Comparison of ENCODE assay signal across 12 mouse cellular contexts in the genomic region with DNA sequence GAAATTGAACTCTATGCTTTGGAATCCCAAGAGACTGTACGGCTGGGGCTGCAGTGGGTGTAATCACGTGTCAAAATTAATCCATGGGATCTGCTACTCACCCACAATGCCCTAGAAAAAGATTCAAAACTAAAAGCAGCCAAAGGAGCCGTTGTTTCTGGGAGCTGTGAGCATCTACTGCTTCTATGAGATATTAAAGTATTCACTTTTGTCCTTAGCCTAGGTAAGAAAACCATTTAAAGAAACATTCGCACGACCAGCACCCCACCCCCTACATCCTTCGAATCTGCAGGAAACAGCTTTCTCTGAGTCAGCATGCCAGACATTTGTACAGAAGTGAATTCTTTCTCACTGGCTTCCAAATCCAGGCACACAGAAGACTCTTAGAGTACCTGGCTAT.
A peak's percentile ranks its signal among the peaks of the same experiment; 100 is the strongest.
DNase-seq lines count a peak whose midpoint lies in the region; ATAC-seq and TF ChIP-seq lines count a peak whose summit lies in the region.
"Had no signal": no experiment of that assay in that cellular context is flagged by ENCODE, and none has a peak within 500 bp of the region (broad histone marks: within the 10 kb centered on the region; RNA-seq: fewer than 3 reads in every experiment).

No protein-coding gene starts in this region.

- no peak for ATAC-seq in cerebellum, adult (ENCODE audit: insufficient number of reproducible peaks, low FRiP score, low TSS enrichment)

- DNase-seq in layer of hippocampus, adult 2 months (ENCODE audit: low spot score in 2 of 2) = no peak
- no peak for DNase-seq in layer of hippocampus, adult 11-12 months (ENCODE audit: low spot score)
- DNase-seq in brain, adult 2 months (ENCODE audit: low read depth, low spot score) = peak; percentile 77
- DNase-seq in frontal cortex, postnatal 36 days (ENCODE audit: low spot score in 2 of 2) = peak; percentile 51 to 60
- no peak for DNase-seq in hindbrain, embryonic 10.5 days (ENCODE audit: low spot score)
- DNase-seq: adrenal gland, adult 8-10 months; cerebellum, adult 18-20 months; thymus, postnatal 14 days had no signal

- no peaks in the 10 kb centered on the region for H3K36me3 ChIP-seq in small intestine, adult 2 months (ENCODE audit: control insufficient read depth, insufficient read depth, low read length)
- no peaks in the 10 kb centered on the region for H3K36me3 ChIP-seq in hindbrain, embryonic 10.5 days
- H3K36me3 ChIP-seq: embryonic facial prominence, embryonic 13.5 days had no signal

- H3K27me3 ChIP-seq in small intestine, adult 2 months (ENCODE audit: control insufficient read depth, insufficient read depth, low read length) = no peaks in the 10 kb centered on the region
- no peaks in the 10 kb centered on the region for H3K27me3 ChIP-seq in hindbrain, embryonic 10.5 days (ENCODE audit: insufficient read depth, poor library complexity, severe bottlenecking)
- H3K27me3 ChIP-seq: embryonic facial prominence, embryonic 13.5 days had no signal

- no peaks in the 10 kb centered on the region for H3K4me1 ChIP-seq in small intestine, adult 2 months (ENCODE audit: control insufficient read depth, insufficient read depth, insufficient read length, low read length)
- H3K4me1 ChIP-seq in hindbrain, embryonic 10.5 days (replicated peaks) = peaks cover 3% of the 10 kb centered on the region

- no peaks in the 10 kb centered on the region for H3K9me3 ChIP-seq in hindbrain, embryonic 10.5 days
- H3K9me3 ChIP-seq: embryonic facial prominence, embryonic 13.5 days had no signal

- WGBS in small intestine, adult 2 months = 68% methylated on average over 6 of the region's 6 CpGs
- 82% methylated on average over 6 of the region's 6 CpGs for WGBS in hindbrain, embryonic 10.5 days

- H3K4me3 ChIP-seq in layer of hippocampus, adult 2 months = no peak overlapping the region
- H3K4me3 ChIP-seq in small intestine, adult 2 months (ENCODE audit: low read depth, low read length) = no peak overlapping the region
- no peak overlapping the region for H3K4me3 ChIP-seq in hindbrain, embryonic 10.5 days
- H3K4me3 ChIP-seq: embryonic facial prominence, embryonic 13.5 days had no signal

- no peak for TF ChIP-seq POLR2A in small intestine, adult 2 months (IDR thresholded peaks at IDR 0.05; ENCODE audit: low read depth, low read length)

- TF ChIP-seq CTCF in layer of hippocampus, adult 2 months (conservative IDR thresholded peaks at IDR 0.05) = no peak
- no peak for TF ChIP-seq CTCF in small intestine, adult 2 months (IDR thresholded peaks at IDR 0.05; ENCODE audit: extremely low read depth, insufficient read length, insufficient replicate concordance, low read depth, low read length)

- peak overlapping the region; percentile 43; the same call in 1 of the 2 replicates for H3K27ac ChIP-seq in layer of hippocampus, adult 2 months
- H3K27ac ChIP-seq in small intestine, adult 2 months (ENCODE audit: insufficient read depth, low read depth, low read length) = 0 out of 2 replicates have a peak overlapping the region, but pooled peaks have one; percentile 23
- no peak overlapping the region for H3K27ac ChIP-seq in hindbrain, embryonic 10.5 days
- H3K27ac ChIP-seq: embryonic facial prominence, embryonic 13.5 days; macrophage had no signal

Comparison
In these comparisons a context has a peak if more than half of its experiments do, and no peak if none do; other contexts are left out.
1. DNase-seq: peak in brain, adult 2 months (single experiment) and frontal cortex, postnatal 36 days (2 of 2); none in layer of hippocampus, adult 2 months (0 of 2), layer of hippocampus, adult 11-12 months (single experiment) and hindbrain, embryonic 10.5 days (single experiment).